Mouse (Mus musculus): ENCODE measurements at regions not wholly inside any gene's neighbourhood (a gene's known extent, or its start where the extent isn't known, plus 50 kb on each side); places are given as distances from the start of the nearest gene placed in this dataset.

- no peaks in the 10 kb centered on the region for H3K36me3 ChIP-seq (ENCODE audit: control insufficient read depth in 1 of 2, insufficient read depth in 2 of 2, low read length in 2 of 2)
- H3K9ac ChIP-seq (ENCODE audit: control insufficient read depth, low read depth, low read length, poor library complexity, severe bottlenecking), result no peak overlapping the region
- no peaks in the 10 kb centered on the region for H3K79me2 ChIP-seq (ENCODE audit: control insufficient read depth, insufficient read depth, low read length, poor library complexity)
- H3K4me1 ChIP-seq (ENCODE audit: control insufficient read depth in 1 of 2, insufficient read depth in 2 of 2, low read length in 2 of 2), result no peaks in the 10 kb centered on the region
- no peaks in the 10 kb centered on the region for H3K27me3 ChIP-seq (ENCODE audit: control insufficient read depth in 1 of 2, insufficient read depth in 2 of 2, low read length in 2 of 2)
- no peak overlapping the region for H3K4me3 ChIP-seq (ENCODE audit: control insufficient read depth in 1 of 2, insufficient read depth in 1 of 2, low read depth in 2 of 2, low read length in 2 of 2)
- no peaks in the 10 kb centered on the region for H3K9me3 ChIP-seq (replicated peaks; ENCODE audit: insufficient read depth, low read length)
- DNase-seq (ENCODE audit: low read depth, low spot score), result no peak
- no peak overlapping the region for H3K27ac ChIP-seq (ENCODE audit: control insufficient read depth, low read depth, low read length)
- no peak for TF ChIP-seq POLR2A (IDR thresholded peaks at IDR 0.05; ENCODE audit: control insufficient read depth in 1 of 2, insufficient read depth in 1 of 2, low read depth in 1 of 2, low read length in 2 of 2, poor library complexity in 1 of 2)
- TF ChIP-seq ZMIZ1 (IDR thresholded peaks at IDR 0.05; ENCODE audit: low read depth, low read length), result no peak
- TF ChIP-seq SMC3 (IDR thresholded peaks at IDR 0.05; ENCODE audit: low read depth, low read length), result no peak
- no peak for TF ChIP-seq HCFC1 (IDR thresholded peaks at IDR 0.05; ENCODE audit: low read depth, low read length)
- TF ChIP-seq USF2 (IDR thresholded peaks at IDR 0.05; ENCODE audit: borderline replicate concordance in 1 of 2, insufficient read depth in 1 of 2, low read depth in 1 of 2, low read length in 2 of 2), result no peak
- no peak for TF ChIP-seq TAL1 (IDR thresholded peaks at IDR 0.05; ENCODE audit: low read length)
- TF ChIP-seq GABPA (IDR thresholded peaks at IDR 0.05; ENCODE audit: low read depth, low read length), result no peak
- no peak for TF ChIP-seq CHD1 (IDR thresholded peaks at IDR 0.05; ENCODE audit: low read depth, low read length)
- no peak for TF ChIP-seq KAT2A (conservative IDR thresholded peaks at IDR 0.05; ENCODE audit: low read depth, low read length)
- TF ChIP-seq ETS1 (IDR thresholded peaks at IDR 0.05; ENCODE audit: low read depth, low read length), result no peak
- no peak for TF ChIP-seq UBTF (IDR thresholded peaks at IDR 0.05; ENCODE audit: borderline replicate concordance, insufficient read depth, low read depth, low read length)
- TF ChIP-seq MYC (IDR thresholded peaks at IDR 0.05; ENCODE audit: low read depth, low read length), result no peak
- TF ChIP-seq ZKSCAN1 (IDR thresholded peaks at IDR 0.05; ENCODE audit: low read depth, low read length), result no peak
Observed at GRCm38 (mm10) chr7:124868133-124868603, 576.3 kb upstream of the Kdm8 start.

- H3K4me1 ChIP-seq (ENCODE audit: control insufficient read depth in 1 of 2, insufficient read depth in 2 of 2, low read length in 2 of 2), result no peaks in the 10 kb centered on the region
- no peak overlapping the region for H3K27ac ChIP-seq (ENCODE audit: control insufficient read depth, low read depth, low read length)
- no peak for DNase-seq (ENCODE audit: low read depth, low spot score)
- no peak overlapping the region for H3K4me3 ChIP-seq (ENCODE audit: control insufficient read depth in 1 of 2, insufficient read depth in 1 of 2, low read depth in 2 of 2, low read length in 2 of 2)
- TF ChIP-seq TCF12 (IDR thresholded peaks at IDR 0.05; ENCODE audit: low read depth, low read length), result no peak
- TF ChIP-seq JUND (IDR thresholded peaks at IDR 0.05; ENCODE audit: low read depth, low read length), result no peak
- no peak for TF ChIP-seq POLR2AphosphoS2 (IDR thresholded peaks at IDR 0.05; ENCODE audit: low read length)
- no peak for TF ChIP-seq NELFE (IDR thresholded peaks at IDR 0.05; ENCODE audit: low read depth, low read length)
- TF ChIP-seq USF2 (IDR thresholded peaks at IDR 0.05; ENCODE audit: borderline replicate concordance in 1 of 2, insufficient read depth in 1 of 2, low read depth in 1 of 2, low read length in 2 of 2), result no peak
- no peak for TF ChIP-seq POLR2AphosphoS5 (IDR thresholded peaks at IDR 0.05; ENCODE audit: borderline replicate concordance, low read depth, low read length)
- TF ChIP-seq BHLHE40 (IDR thresholded peaks at IDR 0.05; ENCODE audit: borderline replicate concordance, low read depth, low read length), result no peak
- TF ChIP-seq POLR2A (IDR thresholded peaks at IDR 0.05; ENCODE audit: control insufficient read depth in 1 of 2, insufficient read depth in 1 of 2, low read depth in 1 of 2, low read length in 2 of 2, poor library complexity in 1 of 2), result no peak
- no peak for TF ChIP-seq ETS1 (IDR thresholded peaks at IDR 0.05; ENCODE audit: low read depth, low read length)
- no peak for TF ChIP-seq USF1 (IDR thresholded peaks at IDR 0.05; ENCODE audit: low read depth, low read length)
- TF ChIP-seq SIN3A (IDR thresholded peaks at IDR 0.05; ENCODE audit: low read length), result no peak
- TF ChIP-seq CTCF (IDR thresholded peaks at IDR 0.05 in 2 of 3, conservative IDR thresholded peaks at IDR 0.05 in 1 of 3; ENCODE audit: control insufficient read depth in 1 of 3, insufficient read depth in 1 of 3, low read depth in 2 of 3, low read length in 3 of 3, poor library complexity in 1 of 3, severe bottlenecking in 1 of 3), result no peak
- TF ChIP-seq ZNF384 (IDR thresholded peaks at IDR 0.05; ENCODE audit: low read depth, low read length), result no peak
- no peak for TF ChIP-seq GATA1 (IDR thresholded peaks at IDR 0.05; ENCODE audit: low read depth, low read length)
- no peak for TF ChIP-seq RCOR1 (IDR thresholded peaks at IDR 0.05; ENCODE audit: low read depth, low read length)
- TF ChIP-seq UBTF (IDR thresholded peaks at IDR 0.05; ENCODE audit: borderline replicate concordance, insufficient read depth, low read depth, low read length), result no peak
- TF ChIP-seq ELF1 (IDR thresholded peaks at IDR 0.05; ENCODE audit: low read depth, low read length), result no peak
- no peak for TF ChIP-seq GABPA (IDR thresholded peaks at IDR 0.05; ENCODE audit: low read depth, low read length)
- TF ChIP-seq TAL1 (IDR thresholded peaks at IDR 0.05; ENCODE audit: low read length), result no peak
- TF ChIP-seq ZMIZ1 (IDR thresholded peaks at IDR 0.05; ENCODE audit: low read depth, low read length), result no peak
- H3K9ac ChIP-seq (ENCODE audit: control insufficient read depth, low read depth, low read length, poor library complexity, severe bottlenecking), result no peak overlapping the region
- H3K9me3 ChIP-seq (replicated peaks; ENCODE audit: insufficient read depth, low read length), result no peaks in the 10 kb centered on the region
- H3K27me3 ChIP-seq (ENCODE audit: control insufficient read depth in 1 of 2, insufficient read depth in 2 of 2, low read length in 2 of 2), result no peaks in the 10 kb centered on the region
- no peaks in the 10 kb centered on the region for H3K36me3 ChIP-seq (ENCODE audit: control insufficient read depth in 1 of 2, insufficient read depth in 2 of 2, low read length in 2 of 2)
- H3K79me2 ChIP-seq (ENCODE audit: control insufficient read depth, insufficient read depth, low read length, poor library complexity), result no peaks in the 10 kb centered on the region
Observed at GRCm38 (mm10) chr7:124868621-124869020, 575.9 kb upstream of the Kdm8 start.

Measured in MEL (cell line).